Mouse (Mus musculus): ENCODE data around the gene Pcdh15. TPM values are rescaled to one million over a fixed set of nuclear protein-coding genes. Genes with fewer than 3 reads are reported as not detected.

The Pcdh15 gene
- total RNA-seq, 4 experiments from 2014 or later: 15.2 to 28.9 (median 19.3) TPM

DNA sequence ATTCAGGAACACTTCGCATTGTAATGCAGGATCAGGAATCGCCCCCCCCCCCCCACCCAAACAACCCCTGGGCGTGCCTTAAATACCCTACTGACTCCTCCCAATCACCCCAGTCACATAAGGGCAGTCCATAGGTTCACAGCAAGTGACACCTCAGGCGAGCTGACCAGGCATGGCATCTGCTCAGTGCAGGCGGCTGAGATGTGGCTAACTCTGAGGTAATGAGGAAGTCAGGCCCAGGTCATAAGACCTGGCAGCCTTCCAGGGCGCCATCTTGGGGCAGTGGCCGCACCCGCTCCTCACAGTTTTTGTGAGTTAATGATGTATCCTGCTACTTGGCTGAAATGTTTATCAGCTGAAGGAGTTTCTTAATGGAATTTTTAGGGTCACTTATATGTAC, 713.2 kb downstream of the Pcdh15 start:
- no peak for DNase-seq (ENCODE audit: low spot score in 2 of 2)

DNA sequence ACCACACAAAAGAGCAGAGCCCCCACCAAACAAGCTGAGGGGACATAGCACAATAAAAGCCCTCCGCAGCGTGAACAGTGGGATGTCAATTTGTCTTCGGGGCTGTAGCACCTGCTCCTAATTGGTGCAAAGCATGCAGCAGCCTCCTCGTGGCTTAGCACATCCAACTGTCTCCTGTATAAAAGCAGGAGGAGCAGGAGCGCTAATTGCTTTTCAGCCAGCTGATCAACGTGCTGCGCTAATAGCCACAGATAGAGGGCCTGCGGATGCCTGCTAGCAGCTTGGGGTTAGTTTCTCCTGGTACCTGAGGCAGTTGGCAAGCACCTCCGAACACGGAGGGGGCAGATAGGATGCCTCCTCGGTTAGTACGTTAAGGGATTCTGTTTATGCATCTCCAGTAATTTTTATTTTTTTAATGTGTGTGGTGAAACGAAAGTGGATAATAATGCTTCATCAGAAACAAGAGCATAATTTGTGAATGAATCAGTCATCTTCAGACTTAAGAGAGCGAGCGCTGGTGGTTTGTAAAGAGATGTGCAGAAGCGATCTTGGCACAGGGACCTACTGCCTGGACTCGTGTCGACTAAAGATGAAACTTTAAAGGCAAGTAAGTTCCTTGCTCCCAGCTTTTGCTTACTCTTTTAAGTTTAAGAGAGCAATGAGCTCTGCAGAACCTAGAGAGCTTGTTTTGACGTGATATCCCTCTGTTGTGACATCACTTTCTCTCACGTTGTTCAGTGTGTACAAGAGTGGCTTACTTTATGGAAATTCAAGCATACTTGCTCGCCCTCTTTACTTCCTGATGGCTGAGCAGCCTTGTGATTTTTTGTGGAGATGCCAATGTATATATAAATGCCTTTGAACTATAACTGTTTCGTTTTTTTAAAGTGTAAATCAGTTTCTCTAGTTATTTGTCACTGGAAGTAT, 722.8 kb downstream of the Pcdh15 start:
- peak; percentile 18 to 43 for DNase-seq (ENCODE audit: low spot score in 2 of 2)

DNA sequence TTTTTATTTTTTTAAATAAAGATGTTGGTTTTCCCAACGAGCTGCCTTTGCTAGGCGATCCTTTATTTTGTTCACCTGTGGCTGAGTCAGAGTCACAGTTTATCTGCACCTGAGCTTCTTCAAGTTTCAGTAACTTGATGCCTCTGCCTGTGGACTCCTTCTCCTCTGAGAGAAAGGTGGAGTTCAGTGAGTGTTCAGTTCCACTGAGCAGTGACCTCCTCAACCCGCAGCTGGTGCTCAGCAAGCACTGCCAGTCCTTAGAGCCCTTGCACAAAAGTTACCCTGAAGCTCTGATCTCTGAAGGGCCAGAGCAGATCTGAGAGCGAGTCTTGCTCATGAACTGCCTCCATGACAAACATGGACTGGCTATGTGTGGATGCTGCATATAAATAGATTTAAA, 724.1 kb downstream of the Pcdh15 start:
- DNase-seq (ENCODE audit: low spot score in 2 of 2): no peak

DNA sequence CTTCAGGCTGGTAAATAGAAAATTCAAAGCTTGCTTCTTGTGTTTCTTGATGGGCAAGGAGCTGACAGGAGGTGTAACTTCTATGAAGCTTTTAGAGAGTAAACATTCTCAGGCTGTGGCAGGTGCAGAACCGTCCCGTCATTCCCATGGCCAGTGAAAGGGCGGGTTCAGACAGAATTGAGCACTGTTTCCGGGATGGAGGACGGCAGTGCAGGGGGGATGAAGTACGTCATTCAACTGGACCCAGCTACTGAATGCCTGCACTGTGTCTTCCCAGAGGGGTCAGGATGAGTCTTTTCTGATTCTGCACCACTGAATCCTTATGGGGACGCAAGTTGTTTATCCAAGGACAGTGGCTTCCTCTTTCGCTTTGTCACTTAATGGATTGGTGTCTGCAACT, 727.2 kb downstream of the Pcdh15 start:
- peak; percentile 14 to 42 for DNase-seq (ENCODE audit: low spot score in 2 of 2)

DNA sequence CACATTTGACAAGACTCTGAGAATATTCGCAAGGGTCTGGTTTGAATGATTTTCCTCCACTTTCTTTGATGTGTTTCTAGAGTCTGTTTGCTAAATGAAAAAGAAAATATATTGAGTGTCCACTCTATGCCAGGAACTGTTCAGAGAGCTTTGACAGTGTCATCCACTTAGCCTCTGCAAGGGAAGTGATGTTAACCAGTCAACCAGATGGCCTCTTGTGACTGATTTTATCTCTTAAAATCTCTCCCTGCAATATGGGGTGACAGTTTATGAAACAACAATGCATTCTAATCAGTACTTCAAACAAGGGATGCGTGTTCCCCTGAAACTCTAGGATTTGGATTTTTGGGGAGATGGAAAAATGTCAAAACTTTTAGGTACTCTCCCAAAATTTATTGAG, 729.6 kb downstream of the Pcdh15 start:
- DNase-seq (ENCODE audit: low spot score in 2 of 2): no peak

DNA sequence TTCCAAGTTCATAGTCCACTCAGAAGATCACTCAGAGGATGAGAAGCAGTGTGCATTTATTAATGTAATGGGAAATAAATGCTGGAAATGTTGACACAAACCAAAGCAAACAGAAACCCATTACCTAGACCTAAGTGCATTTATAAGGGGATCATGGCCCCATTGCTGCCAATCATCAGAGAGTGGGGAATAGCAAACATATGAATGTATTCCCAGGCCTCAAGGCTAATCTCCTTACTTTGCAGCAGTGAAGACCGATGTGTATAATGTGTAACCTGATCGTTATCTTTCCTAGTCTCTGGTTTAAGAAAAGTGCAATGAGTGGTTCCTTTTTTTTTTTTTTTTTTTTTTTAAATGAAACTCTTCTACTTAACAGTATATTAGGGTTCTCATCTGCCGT, 745.9 kb downstream of the Pcdh15 start:
- no peak for DNase-seq (ENCODE audit: low spot score in 2 of 2)

DNA sequence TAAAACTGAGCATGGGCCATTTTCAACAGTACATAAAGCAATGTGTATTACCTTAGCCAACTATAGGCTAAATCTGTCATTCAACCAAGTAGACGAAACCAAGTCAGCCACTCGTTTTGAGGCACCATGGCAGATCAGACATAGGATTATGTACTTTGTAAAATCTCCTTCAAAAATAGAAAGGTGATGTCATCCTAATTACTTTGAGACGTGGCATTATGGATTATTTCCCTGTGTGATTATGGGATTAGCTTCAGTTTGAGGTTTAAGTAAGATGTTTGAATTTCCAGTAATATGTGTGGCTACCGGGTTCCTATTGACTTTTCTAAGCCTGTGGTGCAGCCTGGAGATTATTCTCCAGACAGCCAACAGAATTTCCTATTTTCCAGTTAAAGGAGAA, 763.0 kb downstream of the Pcdh15 start:
- no peak for DNase-seq (ENCODE audit: low spot score in 2 of 2)

DNA sequence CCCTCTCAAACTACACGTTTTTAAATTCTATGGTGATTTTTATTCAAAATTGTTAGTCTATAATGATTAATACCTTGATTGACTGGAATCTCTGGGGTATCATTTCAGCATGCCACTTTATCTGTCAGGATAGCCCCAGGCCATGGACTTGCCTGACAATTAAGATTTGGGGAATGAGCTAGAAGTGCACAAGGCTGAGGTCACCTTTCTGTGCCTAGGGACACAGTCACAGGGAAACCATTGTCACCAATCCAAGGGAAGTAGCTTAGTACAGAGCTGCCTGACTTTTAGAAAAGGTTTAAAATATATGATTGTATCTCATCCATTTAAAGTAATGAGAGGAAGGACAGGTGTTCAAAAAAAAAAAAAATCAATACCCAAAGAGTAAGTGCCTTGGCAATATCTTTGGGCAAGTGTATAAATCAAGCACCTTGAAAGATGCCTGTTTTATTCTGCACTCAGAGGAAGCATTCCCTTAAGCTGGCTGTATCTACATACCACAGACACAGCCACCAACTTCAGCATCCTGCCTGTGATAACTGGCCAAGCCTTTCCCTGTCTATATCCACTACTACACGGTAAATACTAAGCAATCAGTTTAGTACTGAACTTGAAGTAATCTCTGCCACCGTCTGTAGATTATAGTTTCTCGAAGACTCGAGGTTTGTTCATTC, 779.0 kb downstream of the Pcdh15 start:
- no peak for DNase-seq (ENCODE audit: low spot score in 2 of 2)

DNA sequence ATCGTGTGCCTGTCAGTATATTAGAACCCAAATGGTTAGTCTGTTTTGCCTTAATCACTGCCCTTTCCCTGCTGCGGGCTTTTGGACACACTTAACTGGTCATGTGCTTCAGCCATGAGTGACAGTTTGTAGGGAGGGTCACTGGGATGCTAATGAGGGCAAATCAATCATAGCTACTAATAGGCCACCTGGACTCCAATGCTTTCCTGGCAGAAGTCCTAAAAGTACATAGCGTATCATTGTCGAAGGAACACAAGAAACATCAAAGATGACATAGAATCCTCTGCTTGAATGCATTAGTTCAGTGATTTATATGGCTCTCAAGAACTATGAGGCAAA, 779.6 kb downstream of the Pcdh15 start:
- no peak for DNase-seq (ENCODE audit: low spot score in 2 of 2)

DNA sequence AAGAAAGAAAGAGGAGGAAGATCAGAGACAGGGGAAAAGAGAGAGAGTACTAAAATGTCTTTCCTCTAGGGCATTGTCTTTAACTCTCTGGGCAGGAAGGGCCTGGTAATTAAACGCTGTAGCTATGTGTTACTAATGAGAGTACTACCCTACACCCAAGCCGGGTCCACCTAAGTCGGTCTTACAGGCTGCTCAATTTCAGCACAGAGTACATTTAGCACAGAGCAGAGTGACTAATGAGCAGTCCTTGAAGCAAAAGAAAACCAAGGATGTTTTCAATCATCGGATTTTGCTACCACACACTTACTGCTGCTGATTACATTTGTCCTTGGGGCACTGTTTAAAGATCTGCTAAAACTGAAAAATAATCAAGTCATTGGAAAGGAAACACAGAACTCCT, 788.6 kb downstream of the Pcdh15 start:
- DNase-seq (ENCODE audit: low spot score in 2 of 2): no peak

DNA sequence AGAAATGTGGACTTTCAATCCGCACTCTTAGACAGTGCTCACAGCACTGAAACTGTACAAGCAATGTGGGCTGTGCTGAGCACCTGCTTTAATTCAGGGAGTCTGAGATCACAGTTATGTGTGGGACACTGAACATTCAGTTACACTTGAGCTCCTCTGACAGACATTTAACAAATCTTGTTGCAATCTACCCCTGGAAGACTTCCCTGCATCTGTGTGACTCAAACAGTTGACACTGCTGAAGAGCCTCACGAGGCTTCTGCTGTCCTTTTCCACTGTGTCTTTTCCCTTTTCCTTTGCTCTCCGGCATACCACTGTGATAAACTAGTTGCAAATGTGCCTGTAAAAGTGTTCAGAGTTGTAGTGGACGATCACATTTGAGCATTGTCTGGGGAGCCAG, 793.1 kb downstream of the Pcdh15 start:
- DNase-seq (ENCODE audit: low spot score in 2 of 2): no peak

DNA sequence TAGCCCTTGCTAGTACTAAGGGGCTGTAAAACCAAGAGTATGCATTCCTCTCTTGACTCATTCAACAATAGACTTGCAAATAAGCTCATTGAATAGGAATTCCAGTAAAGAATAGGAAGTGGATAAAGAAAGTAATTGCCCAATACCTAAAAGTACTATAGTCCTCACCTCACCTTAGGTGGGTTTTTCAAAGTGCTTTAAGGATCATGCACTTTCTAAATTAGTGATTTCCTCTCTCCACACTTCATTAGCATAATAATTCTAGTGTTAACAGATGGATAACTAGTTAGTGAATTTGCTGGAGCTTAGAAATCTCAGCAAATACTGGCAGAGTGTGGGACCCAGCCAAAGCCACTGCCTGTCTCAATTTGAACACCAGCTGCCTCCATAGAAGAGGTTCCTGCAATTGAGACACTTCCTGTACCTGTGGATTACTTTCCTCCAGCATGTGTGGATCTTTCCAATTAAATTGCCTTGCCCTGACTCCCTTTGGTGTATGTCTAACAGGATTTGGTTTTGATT, 797.0 kb downstream of the Pcdh15 start:
- no peak for DNase-seq (ENCODE audit: low spot score in 2 of 2)

DNA sequence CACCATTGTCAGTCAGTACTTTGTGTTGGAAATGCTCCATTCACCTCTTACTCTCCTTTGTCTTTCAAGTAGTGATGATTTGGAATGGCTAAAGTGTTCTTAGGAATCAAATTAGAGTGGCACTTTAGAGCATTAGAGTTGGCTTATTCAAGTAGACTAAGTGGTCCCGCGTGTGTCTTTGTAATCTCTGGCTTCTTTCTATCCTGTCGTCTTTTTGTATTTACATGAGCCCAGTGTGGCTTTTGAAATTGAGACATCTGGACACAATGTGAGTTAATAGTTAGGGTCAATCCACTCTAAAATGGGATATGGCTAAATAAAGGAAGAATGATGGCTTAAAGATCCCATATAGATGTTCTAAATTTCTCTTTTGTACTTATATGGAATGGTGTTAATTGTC, 800.0 kb downstream of the Pcdh15 start:
- DNase-seq (ENCODE audit: low spot score in 2 of 2): no peak

DNA sequence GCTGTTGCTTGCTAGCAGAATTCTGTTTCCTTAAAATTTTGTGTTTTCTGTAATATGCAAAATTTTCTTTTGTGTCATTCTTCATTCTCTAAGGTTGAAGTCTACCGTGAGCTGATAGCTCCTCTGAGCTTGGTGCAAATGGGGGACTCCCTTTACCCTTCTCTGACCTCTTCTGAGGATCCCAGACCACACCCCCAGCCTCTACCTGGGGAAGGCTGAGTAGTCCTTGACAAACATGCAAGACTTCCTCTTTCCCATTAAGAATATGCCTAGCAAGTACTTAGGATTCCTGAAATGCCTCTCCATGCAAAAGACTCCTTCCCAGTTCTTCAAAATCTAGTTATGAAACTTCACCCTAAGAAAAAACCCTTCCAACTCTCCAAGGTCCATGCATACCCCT, 808.5 kb downstream of the Pcdh15 start:
- DNase-seq (ENCODE audit: low spot score in 2 of 2): no peak

DNA sequence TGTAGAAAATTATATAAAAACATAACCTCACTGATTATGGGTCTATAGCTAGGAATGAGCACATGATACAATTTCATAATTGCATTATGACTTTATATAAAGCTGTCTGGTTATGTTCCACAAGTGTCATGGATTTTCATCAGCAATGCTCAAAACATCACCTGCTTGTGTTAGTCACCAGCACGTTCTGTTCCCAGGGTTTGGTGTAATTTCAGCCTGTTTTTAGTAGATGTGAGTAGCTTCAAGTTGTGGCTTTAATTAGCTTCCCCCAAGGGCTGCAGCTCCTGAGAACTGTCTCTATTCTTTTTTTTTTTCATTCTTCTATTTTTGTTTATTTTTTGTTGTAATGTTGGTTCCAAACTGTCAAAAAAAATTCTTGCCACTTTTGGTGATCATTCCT, 809.4 kb downstream of the Pcdh15 start:
- peak in 1 of 2 experiments; percentile 11 for DNase-seq (ENCODE audit: low spot score in 2 of 2)

DNA sequence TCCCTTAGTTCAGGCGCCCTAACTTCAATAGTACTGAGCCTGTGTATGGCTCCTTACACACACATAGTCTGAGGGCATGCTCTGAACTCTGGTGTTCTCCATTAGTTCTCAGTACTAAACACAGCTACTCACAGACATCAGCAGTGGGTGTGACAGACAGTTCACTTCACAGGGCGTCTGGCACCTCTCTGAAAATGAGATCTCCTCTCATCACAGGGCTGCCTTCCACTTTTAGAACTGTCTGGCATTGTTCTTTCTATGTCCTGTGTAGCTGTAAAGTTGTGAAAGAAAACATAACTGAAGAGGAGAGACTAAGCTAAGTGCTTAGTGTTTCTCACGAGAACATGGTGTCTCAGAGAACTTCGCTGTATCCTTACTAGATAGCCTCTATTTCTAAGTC, 816.0 kb downstream of the Pcdh15 start:
- no peak for DNase-seq (ENCODE audit: low spot score in 2 of 2)

DNA sequence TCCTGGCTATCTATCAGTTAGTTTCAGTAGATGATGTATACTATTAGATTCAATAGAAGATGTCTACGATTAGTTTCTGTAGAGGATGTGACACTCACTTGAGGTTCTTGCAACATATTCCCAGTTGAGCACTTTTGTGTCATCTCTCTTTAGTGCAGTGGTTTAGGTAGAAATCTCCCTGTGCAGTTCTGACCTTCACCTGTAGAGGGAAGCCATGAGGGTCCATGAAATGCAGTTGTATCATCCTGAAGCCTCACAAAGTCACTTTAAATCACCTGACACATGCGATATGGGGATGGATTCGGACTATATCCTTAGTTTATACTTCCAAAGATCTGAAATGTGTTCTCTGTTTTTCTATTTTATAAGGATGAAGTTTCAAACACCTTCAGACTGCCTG, 822.4 kb downstream of the Pcdh15 start:
- no peak for DNase-seq (ENCODE audit: low spot score in 2 of 2)

DNA sequence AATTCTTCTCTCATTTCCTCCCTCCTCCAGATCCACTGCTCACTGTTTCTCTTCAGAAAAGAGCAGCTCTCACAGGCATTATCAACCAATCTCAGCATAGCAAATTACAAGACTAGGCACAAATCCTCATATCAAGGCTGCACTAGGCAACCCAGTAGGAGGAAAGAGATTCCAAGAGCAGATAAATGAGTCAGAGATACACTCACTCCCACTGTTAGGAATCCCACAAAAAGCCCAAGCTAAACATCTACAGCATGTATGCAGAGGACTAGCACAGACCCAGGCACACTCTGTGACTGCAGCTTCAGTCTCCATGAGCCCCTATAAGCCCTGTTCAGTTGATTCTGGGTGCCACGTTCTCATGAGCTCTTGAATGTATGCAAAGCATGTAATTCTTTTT, 829.5 kb downstream of the Pcdh15 start:
- no peak for DNase-seq (ENCODE audit: low spot score in 2 of 2)

DNA sequence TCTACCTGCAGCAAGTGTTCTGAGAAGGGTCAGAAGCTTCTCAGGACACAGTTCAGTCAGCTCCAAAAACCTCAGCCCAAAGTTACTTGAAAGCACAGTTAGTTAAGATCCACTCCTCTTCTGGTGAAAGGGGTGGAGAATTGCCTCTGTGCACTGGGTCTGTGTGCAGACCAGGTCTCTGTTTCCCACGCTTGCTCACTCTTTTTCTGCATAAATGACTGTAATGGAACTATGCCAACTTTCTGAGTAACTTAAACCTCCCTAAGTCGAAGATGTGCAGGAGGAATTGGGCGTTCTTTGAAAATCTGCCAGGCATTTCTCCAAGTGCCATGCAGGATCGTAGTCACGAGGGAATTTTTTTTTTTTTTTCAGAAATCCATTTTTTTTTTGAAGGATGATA, 830.6 kb downstream of the Pcdh15 start:
- no peak for DNase-seq (ENCODE audit: low spot score in 2 of 2)

DNA sequence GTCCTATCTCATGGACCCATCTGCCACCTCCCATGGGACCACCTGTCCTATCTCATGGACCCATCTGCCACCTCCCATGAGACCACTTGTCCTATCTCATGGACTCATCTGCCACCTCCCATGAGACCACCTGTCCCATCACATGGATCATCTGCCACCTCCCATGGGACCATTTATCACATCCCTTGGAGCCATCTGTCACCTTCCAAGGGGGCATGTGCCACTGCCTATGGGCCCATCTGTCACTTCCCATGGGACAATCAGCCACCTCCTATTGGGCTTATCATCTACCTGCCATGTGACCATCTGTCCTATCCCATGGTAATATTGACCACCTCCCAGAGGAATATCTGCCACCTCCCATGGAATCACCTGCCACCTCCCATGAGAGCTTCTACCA, 832.0 kb downstream of the Pcdh15 start:
- no peak for DNase-seq (ENCODE audit: low spot score in 2 of 2)

DNA sequence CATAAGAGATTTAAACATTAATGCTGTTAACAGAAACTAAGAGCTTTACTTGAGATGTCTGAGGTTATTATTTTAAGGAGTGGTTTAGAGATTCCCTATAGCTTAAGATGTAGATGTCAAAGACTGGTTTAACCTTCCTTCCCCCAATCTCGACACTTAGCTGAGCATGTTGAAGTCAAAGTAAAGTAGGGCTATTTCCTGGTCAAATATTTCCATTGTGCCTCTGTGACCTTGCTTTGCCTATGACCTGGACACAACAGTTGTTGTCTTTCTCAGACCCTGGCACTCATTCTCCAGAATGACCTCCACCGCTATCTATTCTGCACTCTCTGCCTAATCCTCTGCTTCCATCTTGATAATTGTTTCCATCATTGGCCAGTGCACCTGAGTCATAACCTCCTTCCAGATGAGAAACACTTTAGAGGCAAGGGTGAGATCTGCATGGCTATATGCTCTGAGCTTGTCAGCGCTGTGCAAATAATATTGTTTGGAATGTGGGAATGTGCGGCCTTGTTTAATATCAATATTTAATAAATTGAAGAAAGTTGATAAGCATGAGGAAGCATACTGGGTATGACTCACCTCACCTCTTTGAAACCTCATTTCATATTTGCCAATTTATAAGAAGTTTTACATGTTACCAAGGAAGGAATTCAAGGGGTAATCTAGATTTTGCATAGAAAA, 833.0 kb downstream of the Pcdh15 start:
- no peak for DNase-seq (ENCODE audit: low spot score in 2 of 2)

DNA sequence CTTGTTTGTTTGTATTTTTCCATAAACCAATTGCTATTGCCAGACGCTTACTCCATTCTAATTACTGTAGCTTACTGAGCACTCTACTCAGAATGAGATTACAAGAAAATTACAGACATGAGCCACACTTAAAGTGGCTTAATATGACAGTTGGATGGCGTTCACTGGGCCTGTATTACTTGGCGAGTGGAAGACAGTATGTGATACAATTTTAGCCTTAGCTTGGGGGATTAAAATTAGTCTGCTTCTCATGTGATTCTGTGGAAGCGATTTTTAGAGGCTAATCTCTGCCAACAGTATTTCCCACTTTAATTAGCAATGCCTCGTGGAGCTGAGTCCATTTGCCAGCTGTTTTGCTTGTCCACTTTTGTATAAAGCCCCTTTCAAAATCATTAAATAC, 837.0 kb downstream of the Pcdh15 start:
- no peak for DNase-seq (ENCODE audit: low spot score in 2 of 2)

All from layer of hippocampus, adult 8-10 months (tissue).